Mouse (Mus musculus) liver, embryonic 14.5 days (tissue): ENCODE measurements around the gene Mbd4.

Source experiments
- CTCF ChIP-seq: IDR thresholded peaks from 2 replicates; pipeline ENCODE4 v1.5.1; 2016; ENCODE audit warnings: antibody characterized with exemption, low read depth, control low read depth
- EP300 ChIP-seq: IDR thresholded peaks from 2 replicates; pipeline ENCODE4 v1.6.1; 2016; ENCODE audit warnings: antibody characterized with exemption, low read depth

DNA sequence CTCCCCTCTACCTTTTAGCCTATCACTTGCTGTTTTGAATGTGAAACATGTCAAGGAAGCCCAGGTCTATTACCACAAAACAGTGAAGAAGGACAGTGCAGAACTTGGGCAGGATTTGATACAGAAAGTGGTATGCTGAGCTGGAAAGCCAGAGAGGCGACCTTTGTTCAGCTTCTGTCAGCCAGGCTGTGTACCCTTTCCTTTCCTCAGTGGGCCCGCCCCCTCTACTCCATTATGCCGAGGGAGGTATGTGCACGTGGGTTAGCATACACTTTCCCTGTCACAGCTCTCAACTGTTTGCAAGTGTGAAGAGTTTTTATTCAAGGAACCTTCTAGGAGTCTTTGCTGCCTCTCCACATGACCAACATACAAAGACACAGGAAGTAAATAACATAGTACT, 6.1 kb upstream of the Mbd4 start:
- TF ChIP-seq CTCF, result no peak
- TF ChIP-seq EP300, result no peak
